Mouse (Mus musculus) intestine, postnatal 0 days (tissue): ENCODE measurements around the gene Lgals8. TPM values are rescaled to one million over a fixed set of nuclear protein-coding genes. Genes with fewer than 3 reads are reported as not detected.

ENCODE experiments used
- ATAC-seq: fragments of 200-750 bp; cut with Nextera tagmentation; 2 replicates; pipeline ENCODE4 v1.8.0; 2017; ENCODE audit warnings: mild to moderate bottlenecking, moderate TSS enrichment, moderate library complexity
- H3K27ac ChIP-seq: fragments of 300-500 bp; sonication (generic); 2 replicates; pipeline ENCODE4 v1.5.1; 2014; ENCODE audit warnings: mild to moderate bottlenecking, low read depth, low read length, moderate library complexity
- H3K27me3 ChIP-seq: fragments of 300-500 bp; sonication (generic); replicated peaks from 2 replicates; pipeline ENCODE4 v1.6.1; 2014; ENCODE audit warnings: low read length, mixed read lengths; ENCODE audit not compliant: control insufficient read depth, insufficient read depth
- H3K36me3 ChIP-seq: fragments of 300-500 bp; sonication (generic); 2 replicates; pipeline ENCODE4 v1.6.1; 2014; ENCODE audit warnings: mild to moderate bottlenecking, moderate library complexity; ENCODE audit not compliant: control insufficient read depth, insufficient read depth
- H3K4me1 ChIP-seq: fragments of 300-500 bp; sonication (generic); replicated peaks from 2 replicates; pipeline ENCODE4 v1.6.1; 2014; ENCODE audit warnings: antibody characterized with exemption, low read length, mixed read lengths; ENCODE audit not compliant: control insufficient read depth, insufficient read depth
- H3K4me2 ChIP-seq: fragments of 300-500 bp; sonication (generic); replicated peaks from 2 replicates; pipeline ENCODE4 v1.6.1; 2014; ENCODE audit warnings: low read depth, mild to moderate bottlenecking, moderate library complexity
- H3K4me3 ChIP-seq: fragments of 300-500 bp; sonication (generic); 2 replicates; pipeline ENCODE4 v1.5.1; 2014; ENCODE audit warnings: low read depth, low read length
- H3K9ac ChIP-seq: fragments of 300-500 bp; sonication (generic); 2 replicates; pipeline ENCODE4 v1.6.1; 2014; ENCODE audit warnings: mild to moderate bottlenecking, low read depth, low read length
- H3K9me3 ChIP-seq: fragments of 300-500 bp; sonication (generic); 2 replicates; pipeline ENCODE4 v1.6.1; 2016; ENCODE audit warnings: mixed run types; ENCODE audit not compliant: control insufficient read depth
- CTCF ChIP-seq: sonication (generic); IDR thresholded peaks from 2 replicates; pipeline ENCODE4 v1.5.1; 2016; ENCODE audit warnings: low read depth, mild to moderate bottlenecking, control low read depth, antibody characterized with exemption, moderate library complexity
- WGBS: fragments of 180-500 bp; shearing (Covaris S2); extraction: QIAGEN DNeasy Blood & Tissue Kit; methylation state at CpG from one replicate; pipeline ENCODE4 v1.1.7; 2014; 5-methylcytosine and 5-hydroxymethylcytosine counted together
- polyA plus RNA-seq: library from polyadenylated mRNA; unstranded; fragments of >200 nt; fragmentation: Nextera tagmentation; extraction: Ambion mirVana; gene quantifications from 2 replicates; pipeline ENCODE4 v1.2.1, GENCODE M21; 2015

Lgals8 gene
- polyA plus RNA-seq, 1 experiment from 2014 or later, result 53.2 TPM

GRCm38 (mm10) chr13:12502665-12503237 is 38.0 kb upstream of the Lgals8 start:
- no peak overlapping the region for H3K4me2 ChIP-seq
- no peak for TF ChIP-seq CTCF
- no peak overlapping the region for H3K27ac ChIP-seq
- no peaks in the 10 kb centered on the region for H3K4me1 ChIP-seq
- 43% methylated on average over 4 of the region's 4 CpGs for WGBS
- ATAC-seq, result no peak
- H3K9ac ChIP-seq, result no peak overlapping the region
- H3K27me3 ChIP-seq, result no peaks in the 10 kb centered on the region
- H3K36me3 ChIP-seq, result no peaks in the 10 kb centered on the region
- no peaks in the 10 kb centered on the region for H3K9me3 ChIP-seq
- H3K4me3 ChIP-seq, result no peak overlapping the region

DNA sequence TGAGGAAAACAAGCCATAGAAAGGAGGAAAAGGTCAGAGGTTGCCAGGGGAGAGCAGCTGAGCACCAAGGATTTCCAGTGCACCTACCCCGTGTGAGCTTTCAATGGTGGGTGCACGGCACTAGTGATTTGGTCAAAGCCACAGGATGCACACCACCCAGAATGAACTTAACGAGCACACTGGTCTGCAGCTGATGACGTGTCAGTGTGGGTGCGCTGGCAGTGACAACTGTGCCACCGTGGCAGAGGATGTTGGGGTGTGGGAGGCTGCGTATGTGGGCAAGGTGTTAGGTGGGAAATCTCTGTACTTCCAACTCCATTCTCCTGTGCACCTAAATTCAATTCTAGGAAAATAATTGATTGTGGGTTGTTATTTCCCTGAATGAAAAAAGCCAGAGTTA is 34.4 kb upstream of the Lgals8 start:
- H3K4me1 ChIP-seq, result no peaks in the 10 kb centered on the region
- no peaks in the 10 kb centered on the region for H3K9me3 ChIP-seq
- H3K36me3 ChIP-seq, result no peaks in the 10 kb centered on the region
- no peak for ATAC-seq
- H3K27me3 ChIP-seq, result no peaks in the 10 kb centered on the region
- H3K9ac ChIP-seq, result no peak overlapping the region
- H3K4me2 ChIP-seq, result no peak overlapping the region
- TF ChIP-seq CTCF, result no peak
- no peak overlapping the region for H3K27ac ChIP-seq
- 91% methylated on average over 7 of the region's 7 CpGs for WGBS
- H3K4me3 ChIP-seq, result no peak overlapping the region

DNA sequence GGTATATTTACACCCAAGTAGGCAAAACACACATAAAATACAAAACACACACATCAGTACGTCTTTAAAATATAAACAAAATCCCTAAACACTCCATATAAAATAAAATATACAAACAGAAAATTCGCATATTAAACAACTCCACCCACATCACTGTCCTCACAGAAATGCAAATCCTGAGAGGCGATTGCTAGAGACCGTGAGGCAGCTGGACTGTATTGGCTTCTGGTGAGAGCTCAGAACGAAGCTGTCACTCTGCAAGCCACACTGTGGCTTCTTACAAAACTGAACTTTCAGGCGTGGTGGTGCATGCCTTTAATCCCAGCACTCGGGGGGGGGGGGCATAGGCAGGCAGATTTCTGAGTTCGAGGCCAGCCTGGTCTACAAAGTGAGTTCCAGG is 33.1 kb upstream of the Lgals8 start:
- Histone ChIP-seq H3K9me3 (no peaks in the 10 kb centered on the region), H3K9ac (no peak overlapping the region), H3K27ac (no peak overlapping the region), H3K4me1 (no peaks in the 10 kb centered on the region), H3K4me3 (no peak overlapping the region), H3K36me3 (no peaks in the 10 kb centered on the region), H3K27me3 (no peaks in the 10 kb centered on the region), H3K4me2 (no peak overlapping the region)
- no peak for TF ChIP-seq CTCF
- no peak for ATAC-seq
- 62% methylated on average over 8 of the region's 8 CpGs for WGBS

DNA sequence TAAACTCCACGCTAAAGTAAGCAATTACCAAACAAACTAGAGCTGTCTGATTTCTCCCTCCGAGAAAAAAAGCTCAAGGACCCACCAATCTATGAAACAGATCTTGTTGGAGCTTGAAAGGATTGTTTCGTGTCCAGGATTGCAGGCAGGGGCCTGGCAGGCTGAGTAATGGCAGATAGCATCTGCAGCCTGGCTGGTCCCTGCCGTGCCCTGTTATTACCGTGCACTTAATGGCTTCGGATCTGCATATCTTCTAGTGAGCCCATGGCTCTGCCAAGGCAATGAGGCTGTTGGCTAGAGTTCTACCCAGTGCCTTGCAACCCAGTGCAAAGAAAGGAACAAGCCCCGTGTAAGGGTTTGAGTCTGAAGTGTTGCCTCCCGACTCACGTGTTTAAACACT is 30.0 kb upstream of the Lgals8 start:
- WGBS, result 84% methylated on average over 9 of the region's 9 CpGs
- H3K27me3 ChIP-seq, result no peaks in the 10 kb centered on the region
- H3K9ac ChIP-seq, result no peak overlapping the region
- H3K9me3 ChIP-seq, result no peaks in the 10 kb centered on the region
- no peak overlapping the region for H3K4me3 ChIP-seq
- no peaks in the 10 kb centered on the region for H3K4me1 ChIP-seq
- H3K36me3 ChIP-seq, result no peaks in the 10 kb centered on the region
- ATAC-seq, result no peak
- no peak overlapping the region for H3K27ac ChIP-seq
- no peak for TF ChIP-seq CTCF
- H3K4me2 ChIP-seq, result no peak overlapping the region

DNA sequence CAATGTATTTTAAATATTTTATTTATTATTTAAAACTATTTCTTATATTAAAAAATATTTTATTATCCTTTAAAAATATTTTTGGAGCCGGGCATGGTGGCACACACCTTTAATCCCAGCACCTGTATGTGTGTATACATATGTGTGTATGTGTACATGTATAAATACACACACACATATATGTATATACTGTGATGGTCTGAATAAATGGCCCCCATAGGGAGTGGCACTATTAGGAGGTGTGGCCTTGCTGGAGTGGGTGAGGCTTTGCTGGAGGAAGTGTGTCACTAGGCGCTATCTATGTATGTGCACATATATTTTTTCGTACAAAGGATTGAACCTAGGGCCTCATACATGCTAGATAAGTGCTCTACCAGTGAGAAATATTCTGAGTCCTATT is 27.8 kb upstream of the Lgals8 start:
- Histone ChIP-seq H3K4me2 (no peak overlapping the region), H3K9ac (no peak overlapping the region), H3K4me1 (no peaks in the 10 kb centered on the region), H3K4me3 (no peak overlapping the region), H3K27me3 (no peaks in the 10 kb centered on the region), H3K27ac (no peak overlapping the region), H3K9me3 (no peaks in the 10 kb centered on the region), H3K36me3 (no peaks in the 10 kb centered on the region)
- TF ChIP-seq CTCF, result no peak
- WGBS, result 88% methylated on average over 3 of the region's 3 CpGs
- no peak for ATAC-seq

- H3K36me3 ChIP-seq, result no peaks in the 10 kb centered on the region
- no peak overlapping the region for H3K4me3 ChIP-seq
- no peak for ATAC-seq
- H3K4me2 ChIP-seq, result no peak overlapping the region
- no peaks in the 10 kb centered on the region for H3K4me1 ChIP-seq
- 73% methylated on average over 7 of the region's 7 CpGs for WGBS
- H3K27me3 ChIP-seq, result no peaks in the 10 kb centered on the region
- no peak for TF ChIP-seq CTCF
- no peak overlapping the region for H3K9ac ChIP-seq
- no peaks in the 10 kb centered on the region for H3K9me3 ChIP-seq
- no peak overlapping the region for H3K27ac ChIP-seq
Measured at GRCm38 (mm10) chr13:12485640-12486039, 20.9 kb upstream of the Lgals8 start.

DNA sequence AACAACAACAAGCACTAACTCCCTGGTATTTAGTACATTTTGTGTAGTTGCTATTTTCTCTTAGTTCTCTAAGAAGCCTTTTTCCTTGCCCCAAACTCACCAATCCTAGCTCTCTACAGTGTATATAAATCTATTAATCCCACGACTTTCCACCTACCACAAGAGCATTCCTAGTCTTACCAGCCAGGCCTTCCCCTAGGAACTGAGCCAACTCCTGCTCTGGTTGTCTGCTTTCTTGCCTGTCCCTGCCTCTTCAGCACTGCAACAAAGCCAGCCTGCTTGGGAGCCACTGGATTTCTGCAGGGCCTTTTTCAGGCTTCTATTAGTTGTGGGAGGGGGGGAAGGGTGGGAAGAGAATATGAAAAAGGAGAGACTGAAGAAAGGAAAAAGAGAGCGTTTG is 20.5 kb upstream of the Lgals8 start:
- TF ChIP-seq CTCF, result no peak
- no peaks in the 10 kb centered on the region for H3K36me3 ChIP-seq
- no peaks in the 10 kb centered on the region for H3K4me1 ChIP-seq
- no peak overlapping the region for H3K4me2 ChIP-seq
- no peaks in the 10 kb centered on the region for H3K27me3 ChIP-seq
- no peak overlapping the region for H3K9ac ChIP-seq
- H3K4me3 ChIP-seq, result no peak overlapping the region
- no peaks in the 10 kb centered on the region for H3K9me3 ChIP-seq
- no peak for ATAC-seq
- 65% methylated on average over 2 of the region's 2 CpGs for WGBS
- no peak overlapping the region for H3K27ac ChIP-seq
